Mouse (Mus musculus): ENCODE measurements around the gene Atad1. TPM values are rescaled to one million over a fixed set of nuclear protein-coding genes. Genes with fewer than 3 reads are reported as not detected.

Gene Atad1
- polyA plus RNA-seq, 1 experiment from 2014 or later, result 65.6 TPM

DNA sequence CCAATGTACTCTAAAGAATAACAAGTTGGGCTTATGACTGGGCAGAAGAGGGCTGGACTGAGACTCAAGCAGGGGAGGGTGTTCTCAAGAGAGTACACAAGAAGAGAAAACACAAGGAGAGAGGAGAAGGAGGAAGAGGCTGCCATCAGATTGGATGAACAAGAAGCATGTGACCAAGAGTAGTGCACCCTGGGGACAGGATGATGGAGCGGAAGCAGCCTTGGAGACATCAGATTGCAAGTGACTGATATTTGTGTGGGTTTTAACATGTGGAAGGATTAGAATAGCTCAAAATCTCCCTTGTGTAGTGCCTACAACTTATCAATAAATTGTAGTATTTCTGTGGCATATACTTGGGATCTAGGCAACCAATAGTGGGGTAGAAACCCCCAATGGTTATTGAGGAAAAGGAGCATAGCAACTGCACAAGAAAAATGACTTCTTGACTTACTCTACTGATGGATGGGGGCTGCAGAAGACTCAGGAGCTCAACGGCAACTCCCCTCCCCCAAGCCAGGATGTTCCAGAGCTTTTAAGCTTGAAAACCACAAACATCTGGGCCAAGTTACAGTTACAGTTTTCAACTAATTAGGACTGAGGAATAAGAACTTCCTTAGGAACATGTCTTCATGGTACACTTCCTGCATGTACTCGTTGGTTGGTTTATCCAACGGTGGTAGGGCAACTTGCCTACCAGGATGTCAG, 1.2 kb upstream of the Atad1 start:
- Histone ChIP-seq H3K4me2 (no peak overlapping the region), H3K27me3 (no peaks in the 10 kb centered on the region), H3K27ac (no peak overlapping the region), H3K4me1 (no peaks in the 10 kb centered on the region), H3K36me3 (no peaks in the 10 kb centered on the region), H3K4me3 (no peak overlapping the region), H3K9me3 (no peaks in the 10 kb centered on the region), H3K9ac (no peak overlapping the region)
- 83% methylated on average over 4 of the region's 4 CpGs for WGBS
- ATAC-seq (ENCODE audit: borderline replicate concordance, extremely low read depth, low FRiP score, low TSS enrichment), result no peak

DNA sequence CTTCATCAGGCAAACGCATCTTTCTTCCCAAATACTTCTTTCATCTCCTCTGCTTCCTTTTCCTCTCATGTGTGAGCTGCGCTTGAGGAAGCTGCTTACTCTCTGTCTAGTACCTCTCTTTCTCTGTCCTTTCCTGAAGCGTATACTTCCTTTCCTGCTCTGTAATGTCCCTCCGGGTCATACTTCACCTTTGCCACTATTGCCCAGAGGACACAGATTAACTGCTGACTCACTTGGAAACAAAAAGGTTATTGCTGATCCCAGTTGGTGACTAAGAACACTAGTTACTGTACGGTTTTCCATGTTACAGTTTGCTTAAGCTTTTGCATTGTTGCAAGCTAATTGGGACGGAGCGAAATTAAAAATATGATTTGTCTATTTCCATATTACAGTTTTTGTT, 1.7 kb downstream of the Atad1 start:
- ATAC-seq (ENCODE audit: borderline replicate concordance, extremely low read depth, low FRiP score, low TSS enrichment), result no peak

DNA sequence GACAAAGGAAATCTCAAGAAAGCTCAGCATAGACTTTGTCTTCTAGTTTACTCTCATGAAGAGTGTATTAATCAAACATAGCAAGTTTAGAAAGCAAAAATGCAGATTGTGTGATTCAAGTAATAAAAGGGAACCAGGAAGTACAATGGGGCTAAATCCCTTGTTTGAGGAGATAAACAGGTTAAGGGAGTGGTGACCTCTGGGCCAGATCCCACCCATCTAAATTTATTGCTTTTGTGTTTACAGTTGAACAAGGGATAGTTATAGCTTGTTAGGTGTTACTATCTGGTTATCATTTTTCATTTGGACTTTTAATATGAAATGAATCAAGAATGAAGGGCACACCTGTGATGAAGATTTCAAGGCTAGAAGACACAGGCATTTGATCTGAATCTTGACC, 6.7 kb downstream of the Atad1 start:
- Histone ChIP-seq H3K4me1 (no peaks in the 10 kb centered on the region), H3K4me2 (no peak overlapping the region), H3K4me3 (no peak overlapping the region), H3K36me3 (no peaks in the 10 kb centered on the region), H3K27me3 (no peaks in the 10 kb centered on the region; the same call in 1 of the 2 replicates), H3K27ac (no peak overlapping the region), H3K9me3 (no peaks in the 10 kb centered on the region), H3K9ac (no peak overlapping the region)
- ATAC-seq (ENCODE audit: borderline replicate concordance, extremely low read depth, low FRiP score, low TSS enrichment), result no peak

More for the DNA sequence above, 1.7 kb downstream of the Atad1 start:
- Histone ChIP-seq H3K27ac (no peak overlapping the region), H3K9me3 (no peaks in the 10 kb centered on the region), H3K4me1 (no peaks in the 10 kb centered on the region), H3K4me3 (no peak overlapping the region), H3K36me3 (no peaks in the 10 kb centered on the region), H3K4me2 (no peak overlapping the region), H3K9ac (no peak overlapping the region), H3K27me3 (no peaks in the 10 kb centered on the region)
- WGBS, result 73% methylated on average over 7 of the region's 7 CpGs

DNA sequence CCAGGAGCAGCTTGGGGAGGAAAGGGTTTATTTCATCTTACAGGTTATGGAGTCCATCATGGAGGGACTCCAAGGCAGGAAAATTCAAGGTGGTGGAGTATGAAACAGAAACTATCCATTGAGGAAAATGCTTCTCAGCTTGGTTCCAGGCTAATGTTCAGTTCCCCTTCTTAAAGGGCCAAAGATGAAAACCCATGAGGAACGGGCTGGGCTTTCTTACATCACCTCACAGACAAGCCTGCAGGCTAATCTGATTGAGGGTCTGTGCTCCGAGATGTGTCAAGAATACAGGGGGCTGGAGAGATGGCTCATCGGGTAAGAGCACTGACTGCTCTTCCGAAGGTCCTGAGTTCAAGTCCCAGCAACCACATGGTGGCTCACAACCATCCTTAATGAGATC, 9.8 kb downstream of the Atad1 start:
- Histone ChIP-seq H3K27me3 (peaks cover 14% of the 10 kb centered on the region; the same call in 1 of the 2 replicates), H3K27ac (no peak overlapping the region), H3K9ac (no peak overlapping the region), H3K36me3 (no peaks in the 10 kb centered on the region), H3K4me2 (no peak overlapping the region), H3K4me3 (no peak overlapping the region), H3K4me1 (no peaks in the 10 kb centered on the region), H3K9me3 (no peaks in the 10 kb centered on the region)
- ATAC-seq (ENCODE audit: borderline replicate concordance, extremely low read depth, low FRiP score, low TSS enrichment), result no peak
- 83% methylated on average over 4 of the region's 4 CpGs for WGBS

DNA sequence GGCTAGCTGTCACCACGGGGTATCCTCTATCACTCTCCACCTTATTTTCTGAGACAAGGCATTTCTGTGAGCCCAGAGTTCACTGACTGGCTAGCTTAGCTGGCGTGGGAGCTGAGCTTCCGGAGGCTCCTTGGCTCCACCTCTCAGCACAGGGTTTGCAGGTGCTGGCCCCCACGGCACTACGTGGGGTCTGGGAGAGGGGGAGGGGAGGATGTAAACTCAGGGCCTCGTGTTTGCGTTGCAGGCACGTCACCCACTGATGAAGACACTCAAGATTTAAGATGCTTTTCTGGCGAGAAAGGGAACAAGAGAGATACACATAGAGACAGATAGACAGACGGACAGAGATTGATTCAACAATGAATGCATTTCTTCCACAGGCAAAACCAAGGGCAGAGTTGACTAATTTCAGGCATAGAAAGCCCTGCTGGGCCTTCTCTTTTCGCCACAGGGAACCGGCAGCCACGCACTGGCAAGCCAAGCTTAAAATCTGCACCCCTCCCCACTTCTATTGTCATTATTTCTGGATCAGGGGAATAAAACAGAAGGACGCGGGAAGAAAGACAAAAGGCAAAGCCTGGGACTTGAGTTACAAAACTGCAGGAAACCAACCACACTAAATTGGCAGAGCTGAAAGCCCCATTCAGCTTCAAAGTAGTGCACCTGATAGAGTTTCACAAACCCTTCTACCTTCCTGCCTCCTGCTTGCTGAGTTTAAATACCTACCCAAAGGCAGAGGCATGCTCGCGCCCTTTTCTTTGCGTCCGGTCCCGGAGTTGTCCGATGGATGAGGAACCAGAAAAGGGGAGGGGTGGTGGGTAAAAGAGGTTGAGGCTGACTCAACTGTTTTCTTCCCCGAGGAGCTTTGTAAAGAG, 12.9 kb downstream of the Atad1 start:
- Histone ChIP-seq H3K4me3 (no peak overlapping the region), H3K4me1 (no peaks in the 10 kb centered on the region), H3K27ac (no peak overlapping the region), H3K36me3 (no peaks in the 10 kb centered on the region), H3K9me3 (no peaks in the 10 kb centered on the region), H3K9ac (no peak overlapping the region), H3K4me2 (peak overlapping the region; percentile 23; the same call in 1 of the 2 replicates), H3K27me3 (peaks cover 14% of the 10 kb centered on the region; the same call in 1 of the 2 replicates)
- WGBS, result 6% methylated on average over 22 of the region's 22 CpGs
- no peak for ATAC-seq (ENCODE audit: borderline replicate concordance, extremely low read depth, low FRiP score, low TSS enrichment)

DNA sequence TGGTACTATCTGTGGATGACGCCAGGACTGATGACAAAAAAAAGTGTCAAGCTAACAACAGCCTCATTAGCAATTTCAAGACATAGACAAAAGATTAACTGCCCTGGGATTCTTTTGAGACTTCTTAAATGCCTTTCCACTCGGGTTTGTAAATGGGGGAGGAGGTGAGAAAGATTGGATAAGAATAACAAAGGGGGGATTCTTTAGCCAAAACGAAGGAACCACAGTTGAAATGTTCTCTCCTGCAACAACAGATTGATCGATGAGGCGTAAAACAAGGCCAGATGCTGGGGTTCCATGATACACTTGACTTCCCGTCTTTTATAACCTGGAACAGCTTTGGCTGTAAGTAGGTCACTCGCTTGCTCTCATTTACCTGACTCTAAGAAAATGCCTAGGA, 15.8 kb downstream of the Atad1 start:
- no peak overlapping the region for H3K4me3 ChIP-seq
- H3K36me3 ChIP-seq, result no peaks in the 10 kb centered on the region
- no peak overlapping the region for H3K4me2 ChIP-seq
- H3K9me3 ChIP-seq, result no peaks in the 10 kb centered on the region
- no peak overlapping the region for H3K27ac ChIP-seq
- no peak overlapping the region for H3K9ac ChIP-seq
- 34% methylated on average over 7 of the region's 7 CpGs for WGBS
- H3K27me3 ChIP-seq, result peaks cover 14% of the 10 kb centered on the region; the same call in 1 of the 2 replicates
- no peak for ATAC-seq (ENCODE audit: borderline replicate concordance, extremely low read depth, low FRiP score, low TSS enrichment)
- H3K4me1 ChIP-seq, result no peaks in the 10 kb centered on the region

DNA sequence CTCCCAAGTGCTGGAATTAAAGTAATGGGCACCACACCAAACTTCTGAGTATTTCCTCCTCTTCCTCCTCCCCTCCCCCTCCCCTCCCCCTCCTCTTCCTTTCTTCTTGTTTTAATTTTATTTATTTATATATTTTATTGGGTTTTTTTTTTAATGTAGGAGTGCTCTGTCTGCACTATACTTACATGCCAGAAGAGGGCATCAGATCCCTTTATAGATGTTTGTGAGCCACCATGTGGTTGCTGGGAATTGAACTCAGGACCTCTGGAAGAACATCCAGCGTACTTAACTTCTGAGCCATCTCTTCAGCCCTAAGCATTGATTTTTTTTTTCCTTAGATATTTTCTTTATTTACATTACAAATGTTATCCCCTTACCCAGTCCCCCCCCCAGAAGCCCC, 19.3 kb downstream of the Atad1 start:
- Histone ChIP-seq H3K9ac (no peak overlapping the region), H3K4me3 (no peak overlapping the region), H3K36me3 (no peaks in the 10 kb centered on the region), H3K4me1 (no peaks in the 10 kb centered on the region), H3K9me3 (no peaks in the 10 kb centered on the region), H3K4me2 (no peak overlapping the region), H3K27me3 (no peaks in the 10 kb centered on the region), H3K27ac (no peak overlapping the region)
- no peak for ATAC-seq (ENCODE audit: borderline replicate concordance, extremely low read depth, low FRiP score, low TSS enrichment)
- WGBS, result 97% methylated on average over 1 of the region's 1 CpGs

DNA sequence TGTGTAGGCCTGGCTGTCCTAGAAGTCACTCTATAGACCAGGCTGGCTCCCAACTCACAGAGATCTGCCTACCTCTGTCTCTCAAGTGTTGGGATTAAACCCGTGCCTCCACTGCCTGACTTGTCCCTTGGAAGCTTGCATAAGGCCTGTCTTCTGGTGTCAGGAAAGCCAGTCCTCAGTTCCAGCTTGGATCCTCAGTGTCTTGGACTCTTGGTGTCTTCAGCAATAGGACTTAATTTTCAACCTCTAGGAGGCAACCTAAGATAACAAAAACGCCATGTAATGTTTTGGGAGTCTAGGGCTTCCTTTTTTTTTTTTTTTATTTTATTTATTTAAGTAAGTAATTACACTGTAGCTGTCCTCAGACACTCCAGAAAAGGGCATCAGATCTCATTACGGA, 22.0 kb downstream of the Atad1 start:
- ATAC-seq (ENCODE audit: borderline replicate concordance, extremely low read depth, low FRiP score, low TSS enrichment), result no peak
- H3K27me3 ChIP-seq, result no peaks in the 10 kb centered on the region
- WGBS, result 49% methylated on average over 3 of the region's 3 CpGs
- H3K4me2 ChIP-seq, result no peak overlapping the region
- no peak overlapping the region for H3K4me3 ChIP-seq
- H3K9me3 ChIP-seq, result no peaks in the 10 kb centered on the region
- no peak overlapping the region for H3K9ac ChIP-seq
- peaks cover 5% of the 10 kb centered on the region for H3K4me1 ChIP-seq
- no peak overlapping the region for H3K27ac ChIP-seq
- H3K36me3 ChIP-seq, result no peaks in the 10 kb centered on the region

DNA sequence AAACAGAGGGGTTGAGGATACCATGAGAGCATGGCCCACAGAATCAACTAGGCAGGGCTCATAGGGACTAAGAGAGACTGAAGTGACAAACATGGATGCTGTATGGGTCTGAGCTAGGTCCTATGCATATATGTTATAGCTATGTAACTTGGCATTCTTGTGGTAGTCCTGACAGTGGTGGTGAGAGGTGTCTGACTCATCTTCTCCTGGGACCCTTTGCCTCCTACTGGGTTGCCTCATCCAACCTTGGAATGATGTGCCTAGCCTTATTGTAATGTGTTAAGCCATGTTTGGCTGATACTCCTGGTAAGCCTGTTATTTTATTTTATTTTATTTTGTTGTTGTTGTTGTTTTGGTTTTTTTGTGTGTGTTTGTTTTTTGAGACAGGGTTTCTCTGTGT, 23.9 kb downstream of the Atad1 start:
- H3K4me1 ChIP-seq, result peaks cover 15% of the 10 kb centered on the region
- H3K27ac ChIP-seq, result no peak overlapping the region
- H3K27me3 ChIP-seq, result no peaks in the 10 kb centered on the region
- no peak overlapping the region for H3K4me3 ChIP-seq
- H3K4me2 ChIP-seq, result no peak overlapping the region
- H3K9me3 ChIP-seq, result no peaks in the 10 kb centered on the region
- H3K36me3 ChIP-seq, result no peaks in the 10 kb centered on the region
- no peak overlapping the region for H3K9ac ChIP-seq
- ATAC-seq (ENCODE audit: borderline replicate concordance, extremely low read depth, low FRiP score, low TSS enrichment), result no peak

DNA sequence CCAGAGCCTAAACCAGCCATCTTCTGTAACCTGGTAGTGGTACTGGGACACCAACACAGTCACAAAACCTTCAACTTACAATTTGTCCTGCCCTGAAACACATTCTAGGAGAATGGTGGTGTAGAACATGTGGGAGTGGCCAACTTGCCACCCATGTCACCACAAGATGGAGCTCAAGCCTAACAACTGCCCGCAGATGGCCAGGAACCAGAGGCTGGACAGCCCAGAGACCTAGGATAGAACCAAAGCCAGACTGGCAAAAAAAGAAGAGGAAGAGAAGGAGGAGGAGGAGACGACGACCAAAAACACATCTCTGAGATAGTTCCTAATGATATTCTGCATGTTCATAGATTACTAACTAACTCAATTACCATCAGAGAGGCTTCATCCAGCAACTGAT, 24.4 kb downstream of the Atad1 start:
- ATAC-seq (ENCODE audit: borderline replicate concordance, extremely low read depth, low FRiP score, low TSS enrichment), result no peak
- Histone ChIP-seq H3K4me2 (no peak overlapping the region), H3K27me3 (no peaks in the 10 kb centered on the region), H3K27ac (no peak overlapping the region), H3K9ac (no peak overlapping the region), H3K4me3 (no peak overlapping the region), H3K9me3 (no peaks in the 10 kb centered on the region), H3K4me1 (peaks cover 20% of the 10 kb centered on the region), H3K36me3 (no peaks in the 10 kb centered on the region)
- WGBS, result 7% methylated on average over 3 of the region's 3 CpGs

DNA sequence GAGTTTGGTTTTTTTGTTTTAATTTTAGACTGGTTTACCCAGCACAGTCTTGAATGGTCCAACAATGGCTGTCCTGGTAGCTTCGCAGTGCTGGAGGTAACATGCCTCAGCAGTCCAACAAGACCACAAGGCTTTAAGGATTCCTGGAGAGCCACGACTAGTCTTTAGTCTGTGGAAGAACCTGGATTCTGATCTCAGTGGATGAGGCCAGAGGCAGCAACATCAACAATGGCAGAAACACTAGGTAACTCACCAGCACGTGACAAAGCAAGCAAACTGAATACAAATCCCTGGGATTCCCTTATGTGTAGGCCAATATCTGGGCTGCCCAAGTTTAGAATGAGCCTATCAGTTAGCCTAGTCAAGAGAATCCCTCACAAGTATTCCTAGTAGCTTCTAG, 26.1 kb downstream of the Atad1 start:
- Histone ChIP-seq H3K27ac (no peak overlapping the region), H3K4me3 (no peak overlapping the region), H3K36me3 (0 out of 2 replicates have a peak, but pooled peaks cover 4% of the 10 kb centered on the region), H3K9ac (no peak overlapping the region), H3K4me2 (no peak overlapping the region), H3K4me1 (peaks cover 21% of the 10 kb centered on the region), H3K27me3 (no peaks in the 10 kb centered on the region), H3K9me3 (no peaks in the 10 kb centered on the region)
- WGBS, result 80% methylated on average over 3 of the region's 3 CpGs
- ATAC-seq (ENCODE audit: borderline replicate concordance, extremely low read depth, low FRiP score, low TSS enrichment), result no peak

DNA sequence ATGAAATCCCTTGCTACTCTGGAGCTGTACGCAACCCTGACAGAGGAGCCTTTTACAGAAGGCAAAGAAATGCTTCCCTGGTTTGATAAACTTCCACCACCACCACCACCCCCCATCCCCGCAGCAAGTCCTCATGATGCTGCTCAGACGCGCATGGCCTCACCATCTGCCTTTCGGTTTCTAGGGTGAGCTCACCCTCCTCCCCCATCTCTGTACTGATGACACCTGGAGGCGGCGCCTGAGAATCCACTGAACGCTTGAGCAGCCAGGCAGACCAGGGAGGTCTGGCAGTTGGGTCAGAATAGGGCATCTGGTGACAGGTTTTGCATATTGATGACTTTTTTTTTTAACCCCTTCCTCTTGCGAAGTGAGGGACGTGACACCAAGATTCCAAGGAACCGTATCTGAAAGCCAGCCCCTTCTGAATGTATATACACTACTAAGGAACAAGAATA, 27.0 kb downstream of the Atad1 start:
- Histone ChIP-seq H3K27ac (peak overlapping the region; percentile 84; the same call in 1 of the 2 replicates), H3K36me3 (0 out of 2 replicates have a peak, but pooled peaks cover 4% of the 10 kb centered on the region), H3K9ac (peak overlapping the region; percentile 75), H3K4me1 (peaks cover 21% of the 10 kb centered on the region), H3K4me3 (peak overlapping the region; percentile 88), H3K27me3 (no peaks in the 10 kb centered on the region), H3K4me2 (peak overlapping the region; percentile 91), H3K9me3 (no peaks in the 10 kb centered on the region)
- ATAC-seq (ENCODE audit: borderline replicate concordance, extremely low read depth, low FRiP score, low TSS enrichment), result peak; percentile 82
- WGBS, result under 1% methylated on average over 11 of the region's 11 CpGs

Data from lung, embryonic 15.5 days (tissue).